Mouse (Mus musculus) monocyte, adult 5-6 weeks (primary cell): Measurements from ENCODE around the gene Knstrn. TPM values are rescaled to one million over a fixed set of nuclear protein-coding genes. Genes with fewer than 3 reads are reported as not detected.

ENCODE experiments used
- ATAC-seq: fragments of 153-309, 156-312 bp; replicated peaks from 2 replicates; pipeline ENCODE4 v1.8.0; 2017; ENCODE audit warnings: mild to moderate bottlenecking; ENCODE audit not compliant: low TSS enrichment, insufficient number of reproducible peaks, severe bottlenecking, poor library complexity, low FRiP score
- total RNA-seq: library from RNA; stranded (forward); fragments of 200-1000, 200-491, 200-594 nt; gene quantifications from 3 replicates; pipeline ENCODE4 v1.2.3, GENCODE M21; 2017

The Knstrn gene
- total RNA-seq, result 6.5 to 23.1 TPM (median 15.4 TPM) in 3 replicates

DNA sequence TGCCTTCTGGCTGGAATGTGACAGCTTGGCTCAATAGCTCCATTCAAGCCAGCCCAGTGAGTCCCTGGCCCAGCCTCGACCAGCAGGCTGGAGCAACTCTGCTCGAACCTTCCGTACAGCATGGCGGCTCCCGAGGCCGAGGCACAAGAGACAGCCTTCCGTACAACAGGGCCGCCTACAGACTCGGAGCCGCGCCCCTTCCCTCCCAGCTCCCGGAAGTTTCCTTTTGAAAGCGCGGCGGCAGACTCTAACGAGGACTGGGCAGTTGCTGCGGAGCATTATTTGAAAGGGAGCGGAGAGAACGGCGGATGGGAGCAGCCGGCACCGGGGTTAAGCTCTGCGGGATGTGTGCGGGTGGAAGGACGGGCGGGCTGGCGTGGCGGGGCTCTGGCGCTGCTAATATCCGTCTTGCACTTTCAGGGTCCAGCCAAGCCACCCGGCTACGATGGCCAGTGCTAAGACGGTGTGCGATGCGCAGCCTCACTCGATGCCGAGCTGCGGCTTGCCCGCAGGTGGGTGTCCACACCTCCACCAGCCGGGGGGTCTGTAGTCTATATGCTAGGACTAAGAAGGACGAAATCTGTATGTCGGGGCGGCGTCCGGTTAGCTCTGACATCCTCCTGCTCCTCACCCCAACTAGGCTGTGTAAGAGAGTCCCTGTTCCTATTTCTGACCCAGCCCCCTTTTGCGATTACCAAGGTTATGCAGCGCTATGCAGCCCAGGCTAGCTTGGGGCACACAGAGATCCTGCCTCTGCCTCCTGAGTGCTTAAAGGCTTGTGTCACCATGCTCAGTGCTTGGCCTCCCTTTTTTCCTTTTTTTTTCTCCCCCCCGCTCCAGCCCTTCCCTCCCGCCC lies at the start of gene Knstrn:
Gene Knstrn, plus strand, starts transcription at position 23 of the 856 bp plus-strand sequence.
- peak; percentile 100 for ATAC-seq

DNA sequence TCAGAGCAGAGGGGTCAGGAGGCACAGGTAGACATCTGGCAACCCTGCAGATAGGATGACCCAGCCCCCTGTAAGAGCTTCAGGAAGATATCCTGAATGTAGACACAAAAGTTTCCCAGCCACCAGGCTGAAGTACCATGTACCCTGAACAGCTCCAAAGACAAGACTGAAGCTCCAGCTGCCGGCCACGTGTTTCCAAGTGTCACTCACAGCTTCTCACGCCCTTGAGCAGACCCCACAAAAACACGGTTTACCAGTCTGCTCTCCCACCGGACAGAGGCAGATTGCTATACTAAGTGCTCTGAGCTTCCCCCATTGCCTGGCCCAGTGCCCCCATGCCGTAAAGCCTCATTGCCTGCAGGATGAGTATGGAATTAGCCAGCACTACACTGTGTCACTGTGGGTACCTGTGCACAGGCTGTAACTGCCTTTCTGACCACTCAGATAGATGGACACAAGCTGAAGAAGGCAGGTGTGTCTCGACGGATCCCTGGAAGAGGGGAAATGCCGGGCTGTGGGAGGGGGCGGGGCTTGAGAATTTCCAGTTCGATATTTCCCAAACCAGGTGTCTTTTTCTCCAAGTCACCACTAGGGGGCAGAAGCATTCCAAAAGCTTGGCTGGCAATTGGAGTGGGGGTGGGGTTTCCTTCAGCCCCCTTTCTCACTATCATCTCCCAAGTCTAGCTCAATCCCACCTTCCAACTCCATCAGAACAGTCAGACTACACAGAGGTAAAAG lies 49.5 kb upstream of the Knstrn start:
- no peak for ATAC-seq

DNA sequence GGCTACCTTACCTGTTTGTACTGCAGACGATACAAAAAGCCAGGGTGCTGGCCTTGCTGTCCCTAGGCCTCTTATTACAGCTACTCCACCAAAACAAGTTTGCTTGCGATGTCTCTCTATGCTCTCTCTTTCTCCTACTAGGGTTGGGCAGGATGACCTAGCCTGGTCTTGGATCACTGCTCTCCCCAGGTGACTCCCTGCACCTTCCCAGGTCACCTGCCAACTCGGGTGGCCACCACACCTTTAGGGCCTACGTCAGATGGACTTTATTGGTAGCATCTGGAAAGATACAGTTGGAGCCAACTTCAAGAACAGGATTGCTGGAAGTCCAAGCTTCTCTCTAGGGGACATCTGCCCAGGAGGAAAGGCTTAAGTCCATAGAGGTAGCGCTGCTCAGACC lies 48.9 kb upstream of the Knstrn start:
- no peak for ATAC-seq

DNA sequence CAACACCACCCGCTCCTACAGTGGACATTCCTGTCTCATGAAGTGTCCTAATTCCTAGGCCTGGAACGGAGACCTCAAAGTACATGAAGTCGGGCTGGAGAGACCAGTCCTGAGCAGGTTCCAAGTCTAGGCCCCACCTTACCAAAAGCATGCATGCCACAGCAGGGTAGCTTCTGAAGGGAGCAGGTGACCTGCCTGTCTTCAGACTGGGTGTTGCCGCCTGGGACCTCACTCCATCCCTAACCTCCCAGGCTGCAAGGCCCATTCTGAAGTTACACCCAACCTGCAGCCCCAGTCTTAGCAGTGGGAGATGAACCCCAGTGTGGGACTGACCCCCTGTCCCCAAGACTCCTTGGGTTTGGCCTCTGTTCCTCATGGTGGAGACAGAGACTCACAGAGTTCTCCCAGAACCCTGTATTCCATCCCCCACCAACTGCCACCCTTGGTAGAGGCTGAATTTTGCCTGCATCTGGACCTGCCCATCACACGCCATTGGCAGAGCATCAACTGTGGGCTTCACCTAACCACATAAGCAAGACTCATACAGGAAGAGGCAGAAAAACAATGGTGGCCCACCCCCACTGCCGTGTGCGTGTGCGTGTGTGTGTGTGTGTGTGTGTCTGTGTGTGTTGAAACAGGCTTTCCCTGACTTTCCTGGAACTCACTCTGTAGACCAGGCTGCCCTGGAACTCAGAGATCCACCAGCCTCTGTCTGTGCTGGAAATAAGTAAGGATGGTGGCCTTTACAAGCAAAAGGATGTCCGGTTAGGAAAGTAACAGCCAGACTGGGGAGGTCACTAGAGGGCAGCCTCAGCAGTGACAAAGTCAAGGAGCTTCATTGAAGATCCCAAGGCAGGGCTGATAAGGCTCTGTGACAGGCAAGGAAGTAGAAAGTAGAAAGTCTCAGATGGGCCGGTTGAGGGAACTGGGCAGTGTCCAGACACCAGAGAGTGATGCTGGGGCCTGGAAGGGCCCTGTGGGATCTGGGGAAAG lies 47.5 kb upstream of the Knstrn start:
- ATAC-seq, result no peak

DNA sequence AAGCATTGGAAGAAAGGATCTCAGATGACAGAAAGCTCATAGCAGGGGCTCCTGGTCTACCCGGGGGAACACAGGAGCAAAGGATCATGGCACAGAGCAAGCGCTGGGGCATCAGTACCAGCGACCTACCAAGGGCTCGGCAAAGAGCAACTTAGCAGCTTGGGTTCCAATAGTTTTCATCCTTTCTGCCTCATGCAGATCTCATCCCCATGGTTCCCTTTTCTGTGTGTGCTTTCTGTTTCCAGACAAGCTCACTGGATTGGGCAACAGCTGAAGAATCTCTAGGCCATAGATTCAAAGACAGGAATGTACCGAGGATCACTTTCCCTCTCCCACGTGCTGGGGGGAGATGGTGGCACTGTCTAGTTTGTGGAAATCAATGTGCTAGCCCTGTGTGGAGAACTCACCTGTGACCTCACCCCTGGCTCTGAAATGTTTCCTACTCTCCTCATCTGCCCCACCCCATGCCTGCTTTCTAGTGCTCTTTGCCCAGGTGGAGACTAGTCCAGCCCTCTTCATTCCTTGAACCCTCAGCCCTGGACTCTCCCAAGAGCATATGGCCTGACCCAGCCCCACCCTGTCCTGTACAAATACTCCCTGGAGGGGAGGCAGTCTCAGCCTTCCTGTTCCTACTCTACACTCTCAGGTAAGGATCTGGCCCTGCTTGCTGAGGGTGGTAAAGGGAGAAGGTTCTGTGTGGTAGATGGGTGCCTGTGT lies 41.5 kb upstream of the Knstrn start, which contains the start of gene Phgr1:
Gene Phgr1, plus strand, starts transcription at position 612 of the 717 bp plus-strand sequence.
- ATAC-seq, result 0 out of 2 replicates have a peak, but pooled peaks have one; percentile 31

DNA sequence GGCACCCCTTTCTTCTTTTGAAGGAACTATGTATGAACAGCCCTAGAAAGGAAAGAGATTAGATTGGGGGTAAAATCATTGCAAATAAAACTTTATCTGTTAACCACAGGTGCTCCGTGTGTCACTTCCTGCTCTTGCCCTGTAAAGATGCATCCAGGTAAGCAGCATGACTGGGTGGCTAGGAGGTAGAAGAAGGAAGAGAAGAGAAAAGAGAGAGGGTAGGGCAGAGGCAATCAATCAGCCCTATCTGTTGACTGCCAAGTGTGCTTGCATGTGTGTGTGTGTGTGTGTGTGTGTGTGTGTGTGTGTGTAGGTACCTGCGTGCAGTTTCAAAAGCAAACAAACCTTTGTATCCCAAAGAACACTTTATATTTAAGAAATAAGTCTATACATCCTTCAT lies 39.3 kb upstream of the Knstrn start:
- ATAC-seq, result no peak

DNA sequence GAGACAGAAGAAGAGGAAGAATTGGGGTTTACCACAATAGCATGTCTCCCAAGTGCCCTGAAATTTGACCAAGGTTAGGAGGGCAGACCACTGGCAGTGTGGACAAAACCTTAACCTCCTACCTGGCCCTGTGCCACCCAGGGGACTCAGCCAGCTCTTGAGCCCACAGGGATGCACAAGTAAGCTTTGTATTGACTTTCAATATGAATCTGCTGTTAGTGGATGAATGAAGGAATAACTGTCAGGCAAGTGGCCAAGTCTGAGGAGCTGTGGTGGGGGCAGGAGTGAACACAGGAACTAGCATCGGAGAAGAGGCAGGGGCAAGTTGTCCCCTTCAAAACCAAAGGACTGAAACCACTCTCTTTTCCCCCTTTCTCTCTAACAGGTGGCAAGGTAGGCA lies 38.4 kb upstream of the Knstrn start:
- ATAC-seq, result no peak

DNA sequence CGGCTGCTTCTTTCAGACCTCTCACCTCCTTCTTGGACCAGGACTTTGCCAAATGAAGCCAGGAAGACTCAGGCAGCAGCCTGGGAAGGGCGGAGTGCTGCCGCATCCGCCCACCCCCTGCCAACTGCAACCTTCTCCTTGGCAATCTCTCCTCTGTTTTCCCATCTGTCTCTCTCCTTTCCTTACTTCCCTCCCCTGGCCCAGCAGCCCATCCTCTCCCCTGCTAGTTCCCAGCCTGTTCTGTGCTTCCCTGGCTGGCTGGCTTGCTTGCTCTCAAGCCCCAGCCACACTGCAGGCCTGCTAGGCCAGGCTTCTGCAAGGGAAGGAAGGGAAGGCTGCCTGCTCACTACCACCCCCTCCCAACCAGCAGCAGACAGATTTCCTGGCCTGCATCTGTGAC lies 38.0 kb upstream of the Knstrn start:
- ATAC-seq, result no peak

DNA sequence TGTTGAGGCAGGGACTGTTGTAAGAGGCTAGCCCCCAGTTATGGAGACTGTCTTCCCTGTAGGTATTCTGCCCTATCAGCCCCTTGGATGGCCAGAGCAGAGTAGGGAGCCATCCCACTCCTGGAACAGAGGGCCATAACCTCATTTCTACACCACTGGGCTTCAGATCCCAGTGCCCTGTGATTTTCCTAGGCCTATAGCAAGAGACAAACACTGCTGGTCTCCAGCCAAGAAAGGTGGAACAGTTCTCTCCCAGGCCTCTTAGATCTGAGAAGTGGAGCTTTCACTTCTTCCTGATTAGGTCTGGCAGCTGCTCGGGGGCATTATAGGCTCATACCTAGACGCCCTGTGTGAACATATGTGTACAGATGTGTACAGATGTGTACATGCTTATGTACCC lies 37.5 kb upstream of the Knstrn start:
- no peak for ATAC-seq

DNA sequence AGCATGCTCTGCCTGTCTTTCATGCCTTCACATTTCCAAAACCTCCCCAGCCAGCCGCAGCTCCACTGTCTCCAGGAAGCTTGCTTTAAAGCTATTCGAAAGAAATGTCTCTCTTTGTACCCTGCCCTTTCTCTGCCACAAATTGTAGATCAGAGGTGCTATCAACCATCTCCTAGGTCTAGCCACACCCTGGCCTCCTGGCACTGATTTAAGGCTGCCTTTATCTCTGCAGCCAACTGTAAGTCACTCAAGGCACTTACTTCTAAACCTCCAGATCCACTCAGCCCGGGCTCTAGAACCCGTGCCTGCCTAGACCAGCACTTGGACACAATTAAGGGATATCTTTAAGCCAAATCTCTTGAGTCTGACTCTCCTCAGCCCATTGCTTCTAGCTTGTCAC lies 35.4 kb upstream of the Knstrn start:
- no peak for ATAC-seq

DNA sequence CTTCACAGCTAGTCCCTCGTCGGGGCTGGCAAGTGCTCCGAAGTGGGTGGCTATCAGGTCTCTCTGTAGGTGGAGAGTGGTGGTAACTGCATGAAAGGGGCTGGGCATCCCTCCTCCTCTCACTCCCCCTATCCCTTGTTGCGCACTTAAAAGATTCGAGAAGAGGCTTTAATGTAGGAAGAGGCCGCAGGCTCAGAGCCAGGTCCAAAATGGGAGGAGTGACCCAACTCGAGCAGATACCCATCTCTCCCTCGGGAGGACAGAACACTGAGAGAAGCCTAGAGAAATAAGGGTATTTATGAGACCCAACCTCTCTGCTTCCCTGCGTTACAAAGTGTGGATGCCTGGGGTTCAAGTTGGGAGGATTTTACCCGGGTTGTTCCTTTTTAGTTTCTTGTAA lies 34.7 kb upstream of the Knstrn start:
- no peak for ATAC-seq

DNA sequence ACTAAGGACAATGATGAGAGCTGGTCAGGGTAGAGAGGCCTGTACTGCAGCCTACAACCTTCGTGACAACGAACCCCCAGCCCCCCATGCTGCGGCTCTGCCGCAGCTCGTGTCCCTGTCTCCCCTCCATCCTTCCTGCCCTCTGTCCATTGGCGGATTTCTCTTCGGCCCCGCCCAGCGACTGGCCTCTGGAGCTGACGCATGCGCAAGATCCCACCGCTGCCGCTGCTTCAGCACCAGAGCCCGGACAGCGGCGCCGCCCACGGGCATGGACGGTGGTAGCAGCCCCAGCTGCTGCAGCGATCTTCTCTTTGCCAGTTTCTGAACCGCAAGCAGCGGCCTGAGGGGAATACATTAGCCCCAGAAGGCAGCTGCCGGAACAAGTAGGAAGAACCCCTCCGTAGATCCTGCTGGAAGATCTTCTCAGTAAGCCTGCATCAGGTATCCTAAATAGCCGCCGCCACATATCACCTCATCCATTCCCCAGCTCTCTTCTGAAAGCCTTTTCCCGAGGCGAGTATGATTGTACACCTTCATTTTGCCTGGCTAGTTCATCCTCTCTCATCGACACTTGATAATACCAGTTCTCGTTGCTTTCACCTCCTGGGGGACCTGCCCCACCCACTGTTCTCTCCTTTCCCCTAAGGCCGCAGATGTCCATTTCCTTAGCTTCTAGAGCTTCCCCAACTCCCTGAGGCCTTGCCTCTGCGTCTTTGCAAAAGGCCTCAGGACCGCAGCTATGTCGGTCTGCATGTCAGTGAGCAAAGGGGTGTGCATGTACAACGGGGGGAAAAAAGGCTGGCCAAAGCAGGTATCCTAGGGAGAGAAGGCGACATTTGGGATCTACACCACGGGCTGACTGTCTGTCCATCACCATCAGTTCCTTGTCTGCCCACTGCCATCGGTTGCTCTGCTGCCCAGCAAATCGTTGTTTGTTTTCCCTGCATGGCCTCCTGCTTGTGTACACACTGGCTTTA lies 34.0 kb upstream of the Knstrn start, which contains the start of gene Disp2:
Gene Disp2, plus strand, starts transcription at position 216 of the 977 bp plus-strand sequence.
- ATAC-seq, result peak; percentile 71; the same call in 1 of the 2 replicates

DNA sequence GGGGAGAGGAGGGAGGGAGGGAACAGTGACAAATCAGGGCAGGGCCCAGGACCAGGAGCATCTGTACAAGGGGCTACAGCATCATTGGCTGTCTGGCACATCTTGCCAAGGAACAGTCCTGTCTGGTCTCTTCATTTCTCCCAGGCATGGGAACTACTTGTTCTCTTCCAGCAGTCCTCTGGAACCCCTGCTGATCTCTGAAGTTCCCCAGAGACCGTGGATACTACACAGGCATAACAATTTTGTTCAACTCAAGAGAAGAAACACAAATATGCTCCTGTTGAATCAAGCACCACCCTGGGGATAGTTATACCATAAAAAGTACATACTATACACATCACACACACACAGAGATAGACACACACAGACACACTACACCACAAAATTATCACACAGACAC lies 32.7 kb upstream of the Knstrn start:
- ATAC-seq, result no peak

DNA sequence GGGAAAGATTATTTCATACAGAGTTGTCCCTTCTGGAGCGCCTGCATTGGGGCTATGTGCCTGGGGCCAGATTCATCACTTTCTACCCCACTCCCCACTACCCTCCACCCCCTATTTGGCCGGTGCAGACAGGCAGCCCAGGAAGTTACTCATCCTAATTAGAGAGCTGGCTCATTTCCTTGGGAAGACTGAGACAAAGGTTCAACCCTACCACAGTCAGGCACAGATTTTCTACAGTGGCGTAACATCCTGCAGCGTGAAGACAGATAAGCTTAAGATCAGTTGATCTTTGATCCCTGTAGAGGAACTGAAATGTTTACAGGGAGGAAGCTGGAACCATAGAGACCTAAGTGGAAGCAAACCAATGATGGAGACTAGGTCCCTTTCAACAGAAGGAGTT lies 31.5 kb upstream of the Knstrn start:
- ATAC-seq, result no peak

DNA sequence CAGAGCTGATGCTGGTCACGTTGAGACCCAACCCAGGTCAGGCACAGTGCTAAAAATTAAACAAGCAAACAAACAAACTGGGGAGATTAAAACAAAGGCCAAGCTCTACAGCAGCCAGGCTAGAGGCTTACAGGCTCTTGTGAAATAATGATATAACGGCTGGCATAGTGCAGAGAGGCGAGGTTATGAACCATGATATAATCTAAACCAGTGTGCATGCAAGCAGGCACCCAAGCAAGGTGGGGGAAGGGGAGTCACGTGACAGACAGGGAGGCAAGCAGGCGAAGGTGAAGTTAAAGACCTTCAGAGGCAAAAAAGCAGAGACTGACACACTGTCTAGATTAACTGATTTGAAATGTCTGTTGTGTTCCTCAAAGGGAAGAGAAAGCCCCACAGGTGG lies 30.7 kb upstream of the Knstrn start:
- ATAC-seq, result no peak

DNA sequence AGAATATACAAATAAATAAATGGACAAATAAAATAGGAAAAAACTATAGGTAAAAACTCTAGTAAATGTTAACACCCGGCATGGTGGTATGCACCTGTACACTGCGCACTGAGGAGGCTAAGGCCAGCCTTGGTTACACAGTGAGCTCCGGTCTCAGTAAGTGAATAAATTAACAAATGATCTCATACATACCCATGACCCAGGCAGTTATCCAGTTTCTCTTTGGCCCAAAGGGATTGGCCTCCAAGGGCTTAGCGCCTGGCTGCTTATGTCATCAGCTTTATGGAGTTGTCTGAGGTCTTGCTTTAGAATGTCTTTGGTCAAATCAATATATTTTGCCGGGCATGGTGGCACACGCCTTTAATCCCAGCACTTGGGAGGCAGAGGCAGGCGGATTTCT lies 30.1 kb upstream of the Knstrn start:
- ATAC-seq, result no peak

DNA sequence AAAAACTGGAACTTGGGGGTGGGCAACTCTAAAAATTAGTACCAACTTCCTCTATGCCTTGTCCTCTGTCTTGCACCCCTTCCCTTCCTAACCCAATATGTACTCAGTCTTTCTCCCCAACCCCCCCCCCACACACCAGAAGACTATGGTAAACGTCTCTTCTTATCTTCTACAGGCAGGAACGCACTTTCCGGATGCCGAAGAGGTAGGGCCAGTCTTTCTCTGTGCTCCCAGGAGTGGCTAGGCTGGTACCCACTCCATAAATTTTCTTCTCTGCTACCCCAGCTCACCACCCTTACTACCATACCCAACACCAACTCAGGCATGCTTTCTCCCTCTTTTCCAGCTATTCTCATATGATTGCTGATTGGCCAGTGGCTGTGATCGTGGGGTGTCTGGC lies 27.3 kb upstream of the Knstrn start:
- no peak for ATAC-seq
